In the genomic region with DNA sequence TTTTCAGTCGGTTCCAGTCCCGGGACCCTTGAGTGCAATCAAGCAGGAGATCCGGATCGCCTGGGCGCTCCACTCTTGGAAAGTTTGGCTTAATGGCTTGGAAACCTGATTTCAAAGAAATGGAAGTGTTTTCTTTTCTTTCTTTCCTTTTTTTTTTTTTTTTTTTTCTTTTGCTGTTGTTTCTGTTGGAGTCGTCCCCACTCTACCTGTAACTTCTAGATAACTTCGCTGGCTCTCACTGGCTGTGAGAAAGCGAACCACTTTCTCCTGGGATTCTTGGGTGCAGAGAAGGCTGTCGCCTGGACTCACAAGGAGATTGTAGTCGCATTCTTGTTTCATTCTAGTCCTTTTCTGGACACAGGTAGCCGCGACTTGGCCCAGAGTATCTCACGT, we compare ENCODE assay signal across 9 mouse cellular contexts. TPM values are rescaled to one million over a fixed set of nuclear protein-coding genes. Genes with fewer than 3 reads are reported as not detected.
A peak's percentile ranks its signal among the peaks of the same experiment; 100 is the strongest.
DNase-seq lines count a peak whose midpoint lies in the region; ATAC-seq and TF ChIP-seq lines count a peak whose summit lies in the region.
"Had no signal": no experiment of that assay in that cellular context is flagged by ENCODE, and none has a peak within 500 bp of the region (broad histone marks: within the 10 kb centered on the region; RNA-seq: fewer than 3 reads in every experiment).

No protein-coding gene starts in this region.

- no peak overlapping the region for H3K9ac ChIP-seq in heart, postnatal 0 days (replicated peaks; ENCODE audit: low read depth, low read length)

- peaks cover 17% of the 10 kb centered on the region for H3K4me1 ChIP-seq in E14TG2a.4 (replicated peaks; ENCODE audit: low read depth, low read length)
- H3K4me1 ChIP-seq in heart, postnatal 0 days (ENCODE audit: control insufficient read depth, insufficient read depth): 0 out of 2 replicates have a peak, but pooled peaks cover 9% of the 10 kb centered on the region

- intact Hi-C loops in gastrocnemius, adult 2 months (cut with DNase I): no loop called here

- H3K27ac ChIP-seq in gastrocnemius, adult 2 months: no peak overlapping the region
- H3K27ac ChIP-seq in heart, postnatal 0 days (ENCODE audit: low read depth): no peak overlapping the region

- no peak for ATAC-seq in heart, postnatal 0 days (ENCODE audit: insufficient read depth, low read depth)

- no peak for DNase-seq in gastrocnemius, adult 2 months
- DNase-seq in gastrocnemius, postnatal 25 days: no peak
- no peak for DNase-seq in heart, postnatal 0 days (ENCODE audit: low spot score)
- DNase-seq in lung, postnatal 36 days: peak; percentile 9
- no peak for DNase-seq in adrenal gland, adult (ENCODE audit: inconsistent age in 2 of 2, low spot score in 1 of 2)
- DNase-seq in thymus, postnatal 25 days: no peak
- DNase-seq in ovary, adult 18-20 months (ENCODE audit: low spot score): no peak
- DNase-seq: cerebellum, adult 18-20 months had no signal

- peak overlapping the region; percentile 70 for H3K4me3 ChIP-seq in gastrocnemius, adult 2 months
- H3K4me3 ChIP-seq in E14TG2a.4 (replicated peaks; ENCODE audit: low read length): peak overlapping the region; percentile 78
- peak overlapping the region; percentile 51 for H3K4me3 ChIP-seq in heart, postnatal 0 days (ENCODE audit: low read depth, low read length)

- H3K27me3 ChIP-seq in E14TG2a.4 (ENCODE audit: insufficient read depth, low read length): peaks cover 21% of the 10 kb centered on the region
- H3K27me3 ChIP-seq in heart, postnatal 0 days (ENCODE audit: control insufficient read depth, insufficient read depth, low read length): peaks cover 5% of the 10 kb centered on the region; the same call in 1 of the 2 replicates

- TF ChIP-seq EP300 in heart, postnatal 0 days (IDR thresholded peaks at IDR 0.05; ENCODE audit: low read depth): no peak

- no peaks in the 10 kb centered on the region for H3K36me3 ChIP-seq in E14TG2a.4 (ENCODE audit: insufficient read depth, low read length)
- no peaks in the 10 kb centered on the region for H3K36me3 ChIP-seq in heart, postnatal 0 days (replicated peaks; ENCODE audit: control insufficient read depth, insufficient read depth, low read length)

- H3K9me3 ChIP-seq in E14TG2a.4 (ENCODE audit: low read length): no peaks in the 10 kb centered on the region
- no peaks in the 10 kb centered on the region for H3K9me3 ChIP-seq in heart, postnatal 0 days (replicated peaks; ENCODE audit: control insufficient read depth, low read length)

- no peak for TF ChIP-seq CTCF in gastrocnemius, adult 2 months (IDR thresholded peaks at IDR 0.05)
- TF ChIP-seq CTCF in E14TG2a.4 (conservative IDR thresholded peaks at IDR 0.05; ENCODE audit: low read length): no peak
- TF ChIP-seq CTCF in heart, postnatal 0 days (IDR thresholded peaks at IDR 0.05; ENCODE audit: low read depth): no peak

- WGBS in heart, postnatal 0 days: 4% methylated on average over 13 of the region's 13 CpGs

- H3K4me2 ChIP-seq in heart, postnatal 0 days (ENCODE audit: low read depth, low read length): peak overlapping the region; percentile 70

RNA-seq across cellular contexts. Expression of a gene that starts 0.6 kb away (rescaled TPM):
- total RNA-seq in gastrocnemius, adult 2 months (2021): not detected
- under 1 TPM; 0.18 to 0.32 TPM for total RNA-seq in gastrocnemius, postnatal 25 days (2021)
- 2.1 TPM in 1 of 2 replicates, not detected in the other for total RNA-seq in heart, postnatal 0 days (2014; rRNA removed; ENCODE audit: low replicate concordance)
- polyA plus RNA-seq in heart, postnatal 0 days (2015; fragmentation: Nextera tagmentation; extraction: Ambion mirVana): 1.2 and 1.4 TPM in 2 replicates
